Mouse (Mus musculus) G1E (cell line): ENCODE results near the gene Slbp. TPM values are rescaled to one million over a fixed set of nuclear protein-coding genes. Genes with fewer than 3 reads are reported as not detected.

Source experiments
- ATAC-seq: 2 replicates; pipeline ENCODE4 v1.8.0; 2016; ENCODE audit warnings: mild to moderate bottlenecking; ENCODE audit not compliant: insufficient number of reproducible peaks, poor library complexity, low FRiP score, severe bottlenecking; ENCODE audit errors: extremely low read depth
- DNase-seq: peaks from one replicate; pipeline ENCODE4 v3.0.0; 2012; ENCODE audit warnings: low spot score
- H3K27me3 ChIP-seq: 2 replicates; pipeline ENCODE4 v1.6.1; 2012; ENCODE audit warnings: mild to moderate bottlenecking, low read length, inconsistent platforms; ENCODE audit not compliant: insufficient read depth
- H3K36me3 ChIP-seq: replicated peaks from 2 replicates; pipeline ENCODE3; 2012; ENCODE audit warnings: mild to moderate bottlenecking, inconsistent platforms
- H3K4me1 ChIP-seq: 2 replicates; pipeline ENCODE4 v1.6.1; 2012; ENCODE audit warnings: low read depth, low read length, inconsistent platforms, mixed read lengths; ENCODE audit not compliant: insufficient read depth
- H3K4me3 ChIP-seq: 2 replicates; pipeline ENCODE4 v1.5.1; 2012; ENCODE audit warnings: low read depth, mild to moderate bottlenecking, inconsistent platforms, low read length, moderate library complexity, mixed read lengths
- H3K9me3 ChIP-seq: replicated peaks from 2 replicates; pipeline ENCODE4 v1.6.1; 2012; ENCODE audit warnings: inconsistent platforms
- CTCF ChIP-seq: IDR thresholded peaks from 2 replicates; pipeline ENCODE4 v1.5.1; 2012; ENCODE audit warnings: low read depth, low read length, inconsistent platforms, mixed read lengths
- GATA1 ChIP-seq: IDR thresholded peaks from 2 replicates; pipeline ENCODE4 v1.6.1; 2012; ENCODE audit warnings: borderline replicate concordance, low read length, inconsistent platforms, mixed read lengths
- GATA2 ChIP-seq: IDR thresholded peaks from 2 replicates; pipeline ENCODE4 v1.6.1; 2012; ENCODE audit warnings: low read depth, low read length, inconsistent platforms, borderline replicate concordance
- POLR2AphosphoS5 ChIP-seq: IDR thresholded peaks from 2 replicates; pipeline ENCODE4 v1.6.1; 2012; ENCODE audit warnings: low read depth, low read length, inconsistent platforms; ENCODE audit not compliant: insufficient replicate concordance
- TAL1 ChIP-seq: conservative IDR thresholded peaks from 2 replicates; pipeline ENCODE4 v1.6.1; 2012; ENCODE audit warnings: low read depth, low read length, inconsistent platforms, mixed read lengths
- polyA plus RNA-seq: library from polyadenylated mRNA; stranded (reverse); fragments of >175 nt; gene quantifications from 2 replicates; pipeline ENCODE4 v1.2.3, GENCODE M21; 2012
- total RNA-seq, 2 experiments: library from RNA; stranded (forward) in 1 of 2; stranded (reverse) in 1 of 2; fragments of 200-1000 nt in 1 of 2; fragments of >200 nt in 1 of 2; fragmentation: Nextera tagmentation in 1 of 2; gene quantifications; 2 replicates each; pipeline ENCODE4 v1.2.3; 2014 to 2017

Gene Slbp
- total and polyA plus RNA-seq, 3 experiments, result 174 to 386 (median 174) TPM

- H3K4me1 ChIP-seq, result peaks cover 2% of the 10 kb centered on the region
- no peak for DNase-seq
- no peak for TF ChIP-seq GATA1
- no peak for TF ChIP-seq CTCF
- TF ChIP-seq GATA2, result no peak
- no peak for ATAC-seq
- H3K4me3 ChIP-seq, result no peak overlapping the region; the same call in 1 of the 2 replicates
- peaks cover 77% of the 10 kb centered on the region for H3K27me3 ChIP-seq
- no peaks in the 10 kb centered on the region for H3K36me3 ChIP-seq
- no peaks in the 10 kb centered on the region for H3K9me3 ChIP-seq
These were observed 43.3 kb upstream of the Slbp start for GRCm38 (mm10) chr5:33695718-33696121.

- Histone ChIP-seq H3K27me3 (peaks cover 76% of the 10 kb centered on the region), H3K4me3 (peak overlapping the region; percentile 41; the same call in 1 of the 2 replicates), H3K9me3 (no peaks in the 10 kb centered on the region), H3K4me1 (peaks cover 2% of the 10 kb centered on the region), H3K36me3 (no peaks in the 10 kb centered on the region)
- TF ChIP-seq GATA1 (no peak), TAL1 (no peak), GATA2 (no peak), CTCF (no peak), POLR2AphosphoS5 (no peak)
- DNase-seq (no peak), ATAC-seq (no peak)
These were observed 42.7 kb upstream of the Slbp start for GRCm38 (mm10) chr5:33694848-33695717.

GRCm38 (mm10) chr5:33694461-33694847 lies 42.1 kb upstream of the Slbp start:
- ATAC-seq, result no peak

GRCm38 (mm10) chr5:33692393-33692792 lies 40.0 kb upstream of the Slbp start:
- Histone ChIP-seq H3K4me3 (no peak overlapping the region), H3K9me3 (no peaks in the 10 kb centered on the region), H3K36me3 (no peaks in the 10 kb centered on the region), H3K27me3 (peaks cover 84% of the 10 kb centered on the region), H3K4me1 (peaks cover 2% of the 10 kb centered on the region)
- no peak for ATAC-seq
- no peak for DNase-seq
- TF ChIP-seq TAL1 (no peak), CTCF (no peak), GATA2 (no peak), POLR2AphosphoS5 (no peak), GATA1 (no peak)

More at GRCm38 (mm10) chr5:33694461-33694847, 42.1 kb upstream of the Slbp start:
- peaks cover 2% of the 10 kb centered on the region for H3K4me1 ChIP-seq
- H3K27me3 ChIP-seq, result peaks cover 79% of the 10 kb centered on the region
- no peaks in the 10 kb centered on the region for H3K9me3 ChIP-seq
- H3K36me3 ChIP-seq, result no peaks in the 10 kb centered on the region
- TF ChIP-seq CTCF, result no peak
- H3K4me3 ChIP-seq, result no peak overlapping the region
- no peak for DNase-seq

- H3K27me3 ChIP-seq, result peaks cover 81% of the 10 kb centered on the region
- ATAC-seq (no peak), DNase-seq (no peak)
- no peak overlapping the region for H3K4me3 ChIP-seq
- no peaks in the 10 kb centered on the region for H3K36me3 ChIP-seq
- H3K9me3 ChIP-seq, result no peaks in the 10 kb centered on the region
- peaks cover 2% of the 10 kb centered on the region; the same call in 1 of the 2 replicates for H3K4me1 ChIP-seq
- TF ChIP-seq TAL1 (no peak), CTCF (no peak)
These were observed 37.7 kb upstream of the Slbp start for GRCm38 (mm10) chr5:33689852-33690645.

GRCm38 (mm10) chr5:33689221-33689844 lies 37.0 kb upstream of the Slbp start:
- TF ChIP-seq CTCF (no peak), GATA2 (no peak), GATA1 (no peak), POLR2AphosphoS5 (no peak), TAL1 (no peak)
- ATAC-seq (no peak), DNase-seq (no peak)
- Histone ChIP-seq H3K9me3 (no peaks in the 10 kb centered on the region), H3K36me3 (no peaks in the 10 kb centered on the region), H3K27me3 (peaks cover 79% of the 10 kb centered on the region), H3K4me3 (no peak overlapping the region), H3K4me1 (peaks cover 2% of the 10 kb centered on the region; the same call in 1 of the 2 replicates)
